Mouse (Mus musculus): ENCODE data around the gene Cela2a. TPM values are rescaled to one million over a fixed set of nuclear protein-coding genes. Genes with fewer than 3 reads are reported as not detected.
A peak's percentile ranks its signal among the peaks of the same experiment; 100 is the strongest.

Cela2a gene
- polyA plus RNA-seq (2012; rRNA removed), result 124 and 65,009 TPM in 2 replicates

- H3K27ac ChIP-seq (ENCODE audit: insufficient read depth, low read depth, low read length), result no peak within 1 kb of the TSS
- 61% methylated on average over 5 of the region's 5 CpGs for WGBS
- H3K4me3 ChIP-seq (ENCODE audit: low read depth, low read length), result no peak within 1 kb of the TSS
- TF ChIP-seq CTCF (IDR thresholded peaks at IDR 0.05; ENCODE audit: extremely low read depth, insufficient read length, insufficient replicate concordance, low read depth, low read length) (no peak), POLR2A (IDR thresholded peaks at IDR 0.05; ENCODE audit: low read depth, low read length) (no peak)
- no peaks in the 10 kb centered on the region for H3K36me3 ChIP-seq (ENCODE audit: control insufficient read depth, insufficient read depth, low read length)
- H3K27me3 ChIP-seq (ENCODE audit: control insufficient read depth, insufficient read depth, low read length), result no peaks in the 10 kb centered on the region
- H3K4me1 ChIP-seq (ENCODE audit: control insufficient read depth, insufficient read depth, insufficient read length, low read length), result no peaks in the 10 kb centered on the region
Observed at GRCm38 (mm10) chr4:141826060-141826459, at the start of gene Cela2a. Cela2a (minus strand) TSS chr4:141826160.

- Histone ChIP-seq H3K36me3 (ENCODE audit: control insufficient read depth, insufficient read depth, low read length) (peaks cover 12% of the 10 kb centered on the region), H3K27ac (ENCODE audit: insufficient read depth, low read depth, low read length) (no peak overlapping the region), H3K4me1 (ENCODE audit: control insufficient read depth, insufficient read depth, insufficient read length, low read length) (peaks cover 18% of the 10 kb centered on the region), H3K4me3 (ENCODE audit: low read depth, low read length) (no peak overlapping the region; the same call in 1 of the 2 replicates), H3K27me3 (ENCODE audit: control insufficient read depth, insufficient read depth, low read length) (no peaks in the 10 kb centered on the region)
- WGBS, result 50% methylated on average over 8 of the region's 8 CpGs
- no peak for TF ChIP-seq POLR2A (IDR thresholded peaks at IDR 0.05; ENCODE audit: low read depth, low read length)
- TF ChIP-seq CTCF (IDR thresholded peaks at IDR 0.05; ENCODE audit: extremely low read depth, insufficient read length, insufficient replicate concordance, low read depth, low read length), result no peak
Observed at GRCm38 (mm10) chr4:141875481-141876108, 49.6 kb upstream of the Cela2a start.

GRCm38 (mm10) chr4:141874601-141875460 lies 48.9 kb upstream of the Cela2a start, which contains the start of gene Efhd2:
Efhd2 (minus strand) TSS chr4:141874920.
- peak; percentile 99 for TF ChIP-seq POLR2A (IDR thresholded peaks at IDR 0.05; ENCODE audit: low read depth, low read length)
- no peak for TF ChIP-seq CTCF (IDR thresholded peaks at IDR 0.05; ENCODE audit: extremely low read depth, insufficient read length, insufficient replicate concordance, low read depth, low read length)
- Histone ChIP-seq H3K27ac (ENCODE audit: insufficient read depth, low read depth, low read length) (peak within 1 kb of the TSS; percentile 95), H3K4me3 (ENCODE audit: low read depth, low read length) (peak within 1 kb of the TSS; percentile 88), H3K36me3 (ENCODE audit: control insufficient read depth, insufficient read depth, low read length) (peaks cover 17% of the 10 kb centered on the region), H3K27me3 (ENCODE audit: control insufficient read depth, insufficient read depth, low read length) (no peaks in the 10 kb centered on the region), H3K4me1 (ENCODE audit: control insufficient read depth, insufficient read depth, insufficient read length, low read length) (peaks cover 24% of the 10 kb centered on the region)
- under 1% methylated on average over 72 of the region's 73 CpGs for WGBS

GRCm38 (mm10) chr4:141874111-141874600 lies 48.2 kb upstream of the Cela2a start:
- Histone ChIP-seq H3K4me1 (ENCODE audit: control insufficient read depth, insufficient read depth, insufficient read length, low read length) (peaks cover 30% of the 10 kb centered on the region), H3K4me3 (ENCODE audit: low read depth, low read length) (peak overlapping the region; percentile 88), H3K36me3 (ENCODE audit: control insufficient read depth, insufficient read depth, low read length) (peaks cover 21% of the 10 kb centered on the region), H3K27me3 (ENCODE audit: control insufficient read depth, insufficient read depth, low read length) (no peaks in the 10 kb centered on the region), H3K27ac (ENCODE audit: insufficient read depth, low read depth, low read length) (peak overlapping the region; percentile 95)
- TF ChIP-seq POLR2A (IDR thresholded peaks at IDR 0.05; ENCODE audit: low read depth, low read length) (no peak), CTCF (IDR thresholded peaks at IDR 0.05; ENCODE audit: extremely low read depth, insufficient read length, insufficient replicate concordance, low read depth, low read length) (no peak)
- WGBS, result under 1% methylated on average over 19 of the region's 19 CpGs

- H3K4me1 ChIP-seq (ENCODE audit: control insufficient read depth, insufficient read depth, insufficient read length, low read length), result peaks cover 37% of the 10 kb centered on the region
- H3K27ac ChIP-seq (ENCODE audit: insufficient read depth, low read depth, low read length), result peak overlapping the region; percentile 95
- H3K36me3 ChIP-seq (ENCODE audit: control insufficient read depth, insufficient read depth, low read length), result peaks cover 30% of the 10 kb centered on the region
- H3K4me3 ChIP-seq (ENCODE audit: low read depth, low read length), result peak overlapping the region; percentile 88
- no peaks in the 10 kb centered on the region for H3K27me3 ChIP-seq (ENCODE audit: control insufficient read depth, insufficient read depth, low read length)
- WGBS, result 27% methylated on average over 9 of the region's 9 CpGs
- TF ChIP-seq POLR2A (IDR thresholded peaks at IDR 0.05; ENCODE audit: low read depth, low read length) (0 out of 2 replicates have a peak, but pooled peaks have one; percentile 3), CTCF (IDR thresholded peaks at IDR 0.05; ENCODE audit: extremely low read depth, insufficient read length, insufficient replicate concordance, low read depth, low read length) (no peak)
Observed at GRCm38 (mm10) chr4:141872977-141873376, 47.0 kb upstream of the Cela2a start.

GRCm38 (mm10) chr4:141871909-141872308 lies 45.9 kb upstream of the Cela2a start:
- Histone ChIP-seq H3K36me3 (ENCODE audit: control insufficient read depth, insufficient read depth, low read length) (peaks cover 32% of the 10 kb centered on the region), H3K27ac (ENCODE audit: insufficient read depth, low read depth, low read length) (peak overlapping the region; percentile 95), H3K4me1 (ENCODE audit: control insufficient read depth, insufficient read depth, insufficient read length, low read length) (peaks cover 47% of the 10 kb centered on the region), H3K27me3 (ENCODE audit: control insufficient read depth, insufficient read depth, low read length) (no peaks in the 10 kb centered on the region), H3K4me3 (ENCODE audit: low read depth, low read length) (peak overlapping the region; percentile 88)
- WGBS, result 62% methylated on average over 9 of the region's 9 CpGs
- TF ChIP-seq CTCF (IDR thresholded peaks at IDR 0.05; ENCODE audit: extremely low read depth, insufficient read length, insufficient replicate concordance, low read depth, low read length), result no peak
- TF ChIP-seq POLR2A (IDR thresholded peaks at IDR 0.05; ENCODE audit: low read depth, low read length), result no peak

DNA sequence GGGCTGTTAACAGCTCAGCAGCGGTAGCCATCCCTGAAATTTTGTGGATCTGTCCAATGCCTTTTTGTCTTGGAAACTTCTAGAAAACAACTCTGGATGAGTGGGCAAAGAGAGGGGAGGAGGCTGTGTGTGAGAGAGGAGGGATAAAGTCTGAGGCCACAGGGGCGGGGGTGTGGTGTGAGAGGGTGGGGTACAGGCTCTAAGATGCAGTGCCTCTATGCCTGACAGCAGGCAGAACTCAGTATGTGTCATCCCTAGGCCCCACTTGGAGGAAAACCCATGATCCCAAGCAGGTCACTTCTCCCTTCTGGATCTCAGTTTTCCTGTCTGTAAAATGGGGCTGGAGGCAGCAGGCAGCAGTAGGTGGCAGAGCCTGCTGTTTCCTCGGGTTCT lies 45.4 kb upstream of the Cela2a start:
- TF ChIP-seq CTCF (IDR thresholded peaks at IDR 0.05; ENCODE audit: extremely low read depth, insufficient read length, insufficient replicate concordance, low read depth, low read length) (no peak), POLR2A (IDR thresholded peaks at IDR 0.05; ENCODE audit: low read depth, low read length) (no peak; the same call in 1 of the 2 replicates)
- H3K4me1 ChIP-seq (ENCODE audit: control insufficient read depth, insufficient read depth, insufficient read length, low read length), result peaks cover 53% of the 10 kb centered on the region
- H3K27me3 ChIP-seq (ENCODE audit: control insufficient read depth, insufficient read depth, low read length), result no peaks in the 10 kb centered on the region
- H3K36me3 ChIP-seq (ENCODE audit: control insufficient read depth, insufficient read depth, low read length), result peaks cover 32% of the 10 kb centered on the region
- H3K27ac ChIP-seq (ENCODE audit: insufficient read depth, low read depth, low read length), result peak overlapping the region; percentile 95
- 44% methylated on average over 3 of the region's 3 CpGs for WGBS
- peak overlapping the region; percentile 88 for H3K4me3 ChIP-seq (ENCODE audit: low read depth, low read length)
